Mouse (Mus musculus) kidney, embryonic 16.5 days (tissue): ENCODE measurements around the gene Dnase1l1. TPM values are rescaled to one million over a fixed set of nuclear protein-coding genes. Genes with fewer than 3 reads are reported as not detected.

Experiments used
- ATAC-seq: fragments of 200-750 bp; cut with Nextera tagmentation; 2 replicates; pipeline ENCODE4 v1.8.0; 2017; ENCODE audit warnings: moderate TSS enrichment; ENCODE audit not compliant: low FRiP score, low TSS enrichment
- H3K27ac ChIP-seq: fragments of 300-500 bp; sonication (generic); 2 replicates; pipeline ENCODE4 v1.5.1; 2014; ENCODE audit warnings: low read length
- H3K27me3 ChIP-seq: fragments of 300-500 bp; sonication (generic); 2 replicates; pipeline ENCODE4 v1.6.1; 2014; ENCODE audit warnings: low read length, control low read depth, mixed read lengths; ENCODE audit not compliant: insufficient read depth
- H3K36me3 ChIP-seq: fragments of 300-500 bp; sonication (generic); 2 replicates; pipeline ENCODE4 v1.6.1; 2014; ENCODE audit warnings: low read length, control low read depth, mixed read lengths; ENCODE audit not compliant: insufficient read depth
- H3K4me1 ChIP-seq: fragments of 300-500 bp; sonication (generic); 2 replicates; pipeline ENCODE4 v1.6.1; 2014; ENCODE audit warnings: low read length, control low read depth, mixed read lengths; ENCODE audit not compliant: insufficient read depth
- H3K4me2 ChIP-seq: fragments of 300-500 bp; sonication (generic); replicated peaks from 2 replicates; pipeline ENCODE4 v1.6.1; 2014; ENCODE audit warnings: low read depth, low read length
- H3K4me3 ChIP-seq: fragments of 300-500 bp; sonication (generic); 2 replicates; pipeline ENCODE4 v1.5.1; 2014; ENCODE audit warnings: mild to moderate bottlenecking, low read length
- H3K9ac ChIP-seq: fragments of 300-500 bp; sonication (generic); replicated peaks from 2 replicates; pipeline ENCODE4 v1.6.1; 2014; ENCODE audit warnings: low read length
- H3K9me3 ChIP-seq: fragments of 300-500 bp; sonication (generic); 2 replicates; pipeline ENCODE4 v1.6.1; 2016; ENCODE audit warnings: low read length, control low read depth
- WGBS: fragments of 180-500 bp; shearing (Covaris S2); extraction: QIAGEN DNeasy Blood & Tissue Kit; methylation state at CpG from one replicate; pipeline ENCODE4 v1.1.7; 2014; 5-methylcytosine and 5-hydroxymethylcytosine counted together
- polyA plus RNA-seq: library from polyadenylated mRNA; unstranded; fragments of >200 nt; fragmentation: Nextera tagmentation; extraction: Ambion mirVana; gene quantifications from 2 replicates; pipeline ENCODE4 v1.2.1, GENCODE M21; 2015

Gene Dnase1l1
- polyA plus RNA-seq: 13.4 and 15.5 TPM in 2 replicates

DNA sequence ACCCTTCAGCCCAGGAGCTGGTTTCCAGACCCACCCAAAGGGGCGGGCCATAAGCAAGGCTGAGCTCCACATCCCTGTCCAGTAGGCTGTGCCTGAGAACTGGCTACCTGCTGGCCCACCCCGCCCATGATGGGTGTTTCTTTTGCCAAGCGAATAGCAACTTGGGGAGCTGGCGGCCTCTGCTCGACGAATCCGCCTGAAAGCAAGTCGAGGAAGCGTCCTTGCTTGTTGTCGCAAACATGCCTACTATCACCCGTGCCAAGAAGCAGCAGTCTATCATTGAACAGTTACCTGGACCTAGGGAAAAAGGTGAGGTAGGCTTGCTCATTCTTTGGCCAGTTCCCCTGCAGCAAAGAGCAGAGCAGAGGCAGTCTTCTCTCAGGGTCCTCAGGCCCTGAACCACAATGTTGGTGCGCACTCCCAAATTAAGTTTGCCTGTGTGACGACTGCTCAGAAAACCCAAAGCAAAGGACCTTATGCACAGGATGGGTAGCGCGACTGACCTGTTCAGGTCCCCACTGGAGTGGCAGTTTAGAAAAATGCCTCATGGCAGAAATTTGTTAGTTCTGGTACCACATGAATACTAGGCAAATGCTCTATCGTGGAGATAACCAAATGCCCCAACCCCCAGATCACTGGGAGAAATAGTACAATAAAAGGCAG is at the start of gene Dnase1l1, which contains the start of gene Taz:
TSS of gene Dnase1l1 (minus strand) at position 606 of the 663 bp plus-strand sequence.
TSS of gene Taz (plus strand) at position 181 of the 663 bp plus-strand sequence.
- H3K27me3 ChIP-seq: no peaks in the 10 kb centered on the region
- 28% methylated on average over 16 of the region's 16 CpGs for WGBS
- H3K4me2 ChIP-seq: peak within 1 kb of the TSS; percentile 79
- H3K4me3 ChIP-seq: peak within 1 kb of the TSS; percentile 58
- peak; percentile 97 for ATAC-seq
- H3K9ac ChIP-seq: peak within 1 kb of the TSS; percentile 75
- H3K4me1 ChIP-seq: peaks cover 11% of the 10 kb centered on the region
- no peaks in the 10 kb centered on the region for H3K9me3 ChIP-seq
- H3K27ac ChIP-seq: peak within 1 kb of the TSS; percentile 77
- no peaks in the 10 kb centered on the region; the same call in 1 of the 2 replicates for H3K36me3 ChIP-seq

GRCm38 (mm10) chrX:74330166-74330930 is 48.2 kb upstream of the Dnase1l1 start:
- H3K27ac ChIP-seq: no peak overlapping the region
- H3K4me3 ChIP-seq: peak overlapping the region; percentile 46; the same call in 1 of the 2 replicates
- no peaks in the 10 kb centered on the region for H3K9me3 ChIP-seq
- H3K9ac ChIP-seq: no peak overlapping the region
- H3K4me2 ChIP-seq: peak overlapping the region; percentile 56
- no peak for ATAC-seq
- 54% methylated on average over 2 of the region's 2 CpGs for WGBS
- H3K36me3 ChIP-seq: no peaks in the 10 kb centered on the region
- no peaks in the 10 kb centered on the region for H3K27me3 ChIP-seq
- H3K4me1 ChIP-seq: peaks cover 14% of the 10 kb centered on the region; the same call in 1 of the 2 replicates

DNA sequence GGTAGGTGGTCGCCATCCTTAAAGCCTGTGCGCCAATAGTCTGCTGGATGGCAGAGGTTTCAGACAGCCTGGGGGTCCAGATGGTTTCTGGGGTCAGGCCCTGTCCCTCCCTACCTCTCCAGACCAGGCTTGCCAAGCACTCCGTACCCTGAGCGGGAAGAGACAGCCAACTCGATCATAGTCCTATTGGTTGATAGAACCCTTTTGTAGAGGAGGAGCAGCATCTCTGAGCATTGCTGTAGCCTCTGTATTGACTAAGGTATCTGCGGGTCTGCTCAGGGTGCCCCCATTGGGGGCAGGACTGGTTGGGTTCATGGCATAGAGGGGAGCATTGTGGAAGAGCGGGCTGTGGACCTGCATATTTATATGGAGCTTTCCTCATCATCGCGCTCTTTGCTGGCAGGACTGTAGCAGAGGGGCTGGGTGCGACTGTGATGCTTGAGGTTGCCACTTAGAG is 47.1 kb upstream of the Dnase1l1 start:
- H3K4me2 ChIP-seq: peak overlapping the region; percentile 56
- H3K36me3 ChIP-seq: no peaks in the 10 kb centered on the region
- peak overlapping the region; percentile 57 for H3K9ac ChIP-seq
- H3K27ac ChIP-seq: no peak overlapping the region
- ATAC-seq: peak; percentile 61
- no peaks in the 10 kb centered on the region for H3K9me3 ChIP-seq
- 21% methylated on average over 10 of the region's 10 CpGs for WGBS
- H3K4me1 ChIP-seq: peaks cover 14% of the 10 kb centered on the region; the same call in 1 of the 2 replicates
- H3K4me3 ChIP-seq: peak overlapping the region; percentile 46
- H3K27me3 ChIP-seq: no peaks in the 10 kb centered on the region

DNA sequence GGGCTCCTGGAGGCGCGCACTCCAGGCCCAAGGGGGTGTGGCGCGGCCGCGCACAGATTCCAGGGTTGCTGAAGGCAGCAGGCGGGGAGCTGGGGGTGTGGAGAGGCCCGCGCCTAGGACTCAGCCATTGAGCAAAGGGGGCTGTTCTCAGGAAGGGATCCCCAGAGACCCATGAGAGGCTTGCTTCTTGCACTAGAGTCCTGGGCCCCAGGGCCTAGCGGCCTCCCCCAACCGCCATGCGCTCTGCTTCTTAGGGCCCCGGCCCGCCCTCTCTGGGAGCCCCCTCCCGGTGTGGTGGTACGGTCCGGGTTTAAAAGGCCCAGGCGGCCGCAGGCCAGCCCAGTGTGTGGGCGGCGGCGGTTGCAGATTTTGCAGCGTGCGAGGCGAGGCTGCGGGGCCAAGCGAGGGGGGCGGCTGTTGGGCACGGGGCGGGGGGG is 46.6 kb upstream of the Dnase1l1 start, which contains the start of gene Plxna3:
TSS of gene Plxna3 (plus strand) at position 342 of the 437 bp plus-strand sequence.
- H3K9me3 ChIP-seq: no peaks in the 10 kb centered on the region
- H3K9ac ChIP-seq: peak within 1 kb of the TSS; percentile 57
- no peaks in the 10 kb centered on the region for H3K36me3 ChIP-seq
- H3K27me3 ChIP-seq: no peaks in the 10 kb centered on the region
- H3K27ac ChIP-seq: 0 out of 2 replicates have a peak within 1 kb of the TSS, but pooled peaks have one; percentile 27
- peaks cover 14% of the 10 kb centered on the region; the same call in 1 of the 2 replicates for H3K4me1 ChIP-seq
- peak within 1 kb of the TSS; percentile 56 for H3K4me2 ChIP-seq
- 16% methylated on average over 28 of the region's 30 CpGs for WGBS
- peak; percentile 95 for ATAC-seq
- H3K4me3 ChIP-seq: peak within 1 kb of the TSS; percentile 46

DNA sequence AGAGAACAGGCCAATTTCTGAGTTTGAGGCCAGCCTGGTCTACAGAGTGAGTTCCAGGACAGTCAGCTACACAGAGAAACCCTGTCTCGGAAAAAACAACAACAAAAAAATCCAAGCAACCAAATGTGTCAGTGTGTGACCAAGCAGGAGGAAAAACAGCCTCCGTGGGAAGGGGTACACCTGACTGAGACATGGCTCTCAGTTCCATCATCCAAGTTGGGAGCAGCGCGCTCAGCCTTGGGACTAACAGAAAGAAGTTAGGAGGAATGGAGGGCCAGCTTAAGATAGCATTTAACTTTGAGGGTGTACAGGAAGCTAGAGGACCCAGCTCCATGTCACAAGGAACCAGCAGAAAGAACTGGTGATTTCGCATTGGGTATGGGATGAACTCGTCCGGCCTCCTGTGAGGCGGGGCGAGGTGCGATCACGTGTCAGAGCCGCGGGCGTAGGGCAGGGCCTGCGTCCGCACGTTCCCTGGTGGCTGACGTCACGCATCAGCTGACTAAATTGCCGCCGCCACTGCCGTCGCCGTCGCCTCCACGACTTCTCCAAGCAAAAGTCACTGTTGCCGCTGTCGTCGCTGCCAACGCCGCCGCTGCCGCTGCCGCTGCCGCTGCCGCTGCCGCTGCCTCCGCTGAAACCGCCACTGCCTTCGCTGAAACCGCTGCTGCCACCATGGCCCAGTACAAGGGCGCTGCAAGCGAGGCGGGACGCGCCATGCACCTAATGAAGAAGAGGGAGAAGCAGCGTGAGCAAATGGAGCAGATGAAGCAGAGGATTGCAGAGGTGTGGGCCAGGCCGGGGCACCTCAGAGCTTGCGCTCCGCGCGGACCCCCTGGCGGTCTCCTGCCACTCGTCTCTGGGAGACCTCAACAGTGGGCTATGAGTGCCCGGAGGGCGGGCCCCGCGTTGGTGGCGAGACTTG is 30.7 kb upstream of the Dnase1l1 start, which contains the start of gene Fam50a:
TSS of gene Fam50a (plus strand) at position 494 of the 925 bp plus-strand sequence.
- peak; percentile 96 for ATAC-seq
- Histone ChIP-seq H3K4me3 (peak within 1 kb of the TSS; percentile 67), H3K27me3 (no peaks in the 10 kb centered on the region), H3K4me1 (0 out of 2 replicates have a peak, but pooled peaks cover 7% of the 10 kb centered on the region), H3K9me3 (no peaks in the 10 kb centered on the region), H3K4me2 (peak within 1 kb of the TSS; percentile 70), H3K36me3 (peaks cover 25% of the 10 kb centered on the region), H3K9ac (peak within 1 kb of the TSS; percentile 86), H3K27ac (peak within 1 kb of the TSS; percentile 86)
- WGBS: 19% methylated on average over 59 of the region's 59 CpGs

GRCm38 (mm10) chrX:74304867-74305700 is 22.9 kb upstream of the Dnase1l1 start, which contains the start of gene Gdi1:
Gene Gdi1, plus strand, starts transcription at chrX:74304998.
- WGBS: 19% methylated on average over 40 of the region's 41 CpGs
- H3K27ac ChIP-seq: peak within 1 kb of the TSS; percentile 67
- no peaks in the 10 kb centered on the region; the same call in 1 of the 2 replicates for H3K27me3 ChIP-seq
- peaks cover 12% of the 10 kb centered on the region for H3K4me1 ChIP-seq
- H3K36me3 ChIP-seq: peaks cover 49% of the 10 kb centered on the region
- H3K9me3 ChIP-seq: no peaks in the 10 kb centered on the region
- peak within 1 kb of the TSS; percentile 67 for H3K4me2 ChIP-seq
- peak within 1 kb of the TSS; percentile 65 for H3K4me3 ChIP-seq
- H3K9ac ChIP-seq: peak within 1 kb of the TSS; percentile 73
- peak; percentile 85 for ATAC-seq

- H3K4me3 ChIP-seq: no peak overlapping the region
- H3K36me3 ChIP-seq: peaks cover 22% of the 10 kb centered on the region
- no peaks in the 10 kb centered on the region for H3K9me3 ChIP-seq
- no peak overlapping the region for H3K27ac ChIP-seq
- no peak for ATAC-seq
- H3K9ac ChIP-seq: no peak overlapping the region
- 89% methylated on average over 3 of the region's 3 CpGs for WGBS
- no peak overlapping the region for H3K4me2 ChIP-seq
- peaks cover 8% of the 10 kb centered on the region; the same call in 1 of the 2 replicates for H3K4me1 ChIP-seq
- no peaks in the 10 kb centered on the region; the same call in 1 of the 2 replicates for H3K27me3 ChIP-seq
Measured at GRCm38 (mm10) chrX:74299721-74300120, 17.6 kb upstream of the Dnase1l1 start.

- H3K27ac ChIP-seq: no peak overlapping the region
- ATAC-seq: no peak
- WGBS: 76% methylated on average over 1 of the region's 1 CpGs
- no peaks in the 10 kb centered on the region for H3K27me3 ChIP-seq
- 0 out of 2 replicates have a peak, but pooled peaks cover 4% of the 10 kb centered on the region for H3K4me1 ChIP-seq
- peaks cover 15% of the 10 kb centered on the region for H3K36me3 ChIP-seq
- H3K4me2 ChIP-seq: no peak overlapping the region
- no peaks in the 10 kb centered on the region for H3K9me3 ChIP-seq
- H3K9ac ChIP-seq: no peak overlapping the region
- H3K4me3 ChIP-seq: no peak overlapping the region
Measured at GRCm38 (mm10) chrX:74298348-74298747, 16.2 kb upstream of the Dnase1l1 start.
